Mouse (Mus musculus) mouse embryonic stem cell (cell line): ENCODE results near the gene Rgs4.

Experiments used
- in situ Hi-C, 2 experiments: fragments of 300-500 bp; cut with MboI; formaldehyde crosslinking; loops; 1 replicate in 1 of 2; 3 replicates in 1 of 2; pipeline ENCODE4 v1.14.3; 2019 to 2020; ENCODE audit warnings: low sequenced_read_pairs in 2 of 2, low pct_unique_long_range_greater_than_20kb in 1 of 2, mixed read lengths in 1 of 2; ENCODE audit not compliant: unreplicated experiment in 1 of 2

Rgs4 gene

GRCm38 (mm10) chr1:169747473-169747872, at the start of gene Rgs4:
Rgs4 (minus strand) TSS chr1:169747642.
- in situ Hi-C loops = no loop called here

GRCm38 (mm10) chr1:169792437-169792836, 45.0 kb upstream of the Rgs4 start:
- in situ Hi-C loops = no loop called here

- in situ Hi-C loops = no loop called here
Observed at GRCm38 (mm10) chr1:169785981-169786380, 38.5 kb upstream of the Rgs4 start.

- in situ Hi-C loops = no loop called here
Observed at GRCm38 (mm10) chr1:169776566-169776965, 29.1 kb upstream of the Rgs4 start.

GRCm38 (mm10) chr1:169764619-169764955, 17.1 kb upstream of the Rgs4 start:
- in situ Hi-C loops = no loop called here

- in situ Hi-C loops = no loop called here
Observed at GRCm38 (mm10) chr1:169763858-169764618, 16.6 kb upstream of the Rgs4 start.

- in situ Hi-C loops = no loop called here
Observed at GRCm38 (mm10) chr1:169762524-169762923, 15.1 kb upstream of the Rgs4 start.

- in situ Hi-C loops = no loop called here
Observed at GRCm38 (mm10) chr1:169756532-169756931, 9.1 kb upstream of the Rgs4 start.

- in situ Hi-C loops = no loop called here
Observed at GRCm38 (mm10) chr1:169752395-169752794, 5.0 kb upstream of the Rgs4 start.

GRCm38 (mm10) chr1:169748439-169748838, 997 bp upstream of the Rgs4 start:
- in situ Hi-C loops = no loop called here

GRCm38 (mm10) chr1:169747902-169748301, 460 bp upstream of the Rgs4 start:
- in situ Hi-C loops = no loop called here

- in situ Hi-C loops = no loop called here
Observed at GRCm38 (mm10) chr1:169741147-169741546, 6.3 kb downstream of the Rgs4 start.

- in situ Hi-C loops = no loop called here
Observed at GRCm38 (mm10) chr1:169737231-169737630, 10.2 kb downstream of the Rgs4 start.

GRCm38 (mm10) chr1:169736139-169736538, 11.3 kb downstream of the Rgs4 start:
- in situ Hi-C loops = no loop called here

GRCm38 (mm10) chr1:169730599-169731100, 16.8 kb downstream of the Rgs4 start:
- in situ Hi-C loops = no loop called here

GRCm38 (mm10) chr1:169726319-169726718, 21.1 kb downstream of the Rgs4 start:
- in situ Hi-C loops = no loop called here

- in situ Hi-C loops = no loop called here
Observed at GRCm38 (mm10) chr1:169721836-169722235, 25.6 kb downstream of the Rgs4 start.

GRCm38 (mm10) chr1:169704395-169705087, 42.9 kb downstream of the Rgs4 start:
- in situ Hi-C loops = no loop called here

GRCm38 (mm10) chr1:169699184-169699583, 48.3 kb downstream of the Rgs4 start:
- in situ Hi-C loops = no loop called here

GRCm38 (mm10) chr1:169697236-169697635, 50.2 kb downstream of the Rgs4 start:
- in situ Hi-C loops = no loop called here
